Mouse (Mus musculus): ENCODE data around the gene Fanca.
"Not testable (repeated sequence)": the region's sequence is repeated elsewhere in the genome, so short reads cannot be mapped to it uniquely, and the experiment has no call there.

DNA sequence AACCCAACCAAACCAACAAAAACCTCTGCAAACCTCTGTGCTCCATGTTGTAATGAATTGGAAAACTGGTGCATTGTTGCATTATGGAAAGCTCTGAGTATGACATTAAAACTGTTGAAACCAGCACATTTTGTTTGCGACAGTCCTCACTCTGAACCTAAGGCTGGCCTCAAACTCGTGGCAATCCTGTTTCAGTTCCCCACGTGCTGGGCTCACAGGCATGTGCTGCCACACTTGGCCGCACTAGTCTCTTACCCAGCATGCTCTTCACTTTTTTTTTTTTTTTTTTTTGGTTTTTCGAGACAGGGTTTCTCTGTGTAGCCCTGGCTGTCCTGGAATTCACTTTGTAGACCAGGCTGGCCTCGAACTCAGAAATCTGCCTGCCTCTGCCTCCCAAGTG is 35.4 kb downstream of the Fanca start:
- not testable (repeated sequence) for TF ChIP-seq CTCF, EP300 (IDR thresholded peaks at IDR 0.05; ENCODE audit: low read depth)
